In the genomic region with DNA sequence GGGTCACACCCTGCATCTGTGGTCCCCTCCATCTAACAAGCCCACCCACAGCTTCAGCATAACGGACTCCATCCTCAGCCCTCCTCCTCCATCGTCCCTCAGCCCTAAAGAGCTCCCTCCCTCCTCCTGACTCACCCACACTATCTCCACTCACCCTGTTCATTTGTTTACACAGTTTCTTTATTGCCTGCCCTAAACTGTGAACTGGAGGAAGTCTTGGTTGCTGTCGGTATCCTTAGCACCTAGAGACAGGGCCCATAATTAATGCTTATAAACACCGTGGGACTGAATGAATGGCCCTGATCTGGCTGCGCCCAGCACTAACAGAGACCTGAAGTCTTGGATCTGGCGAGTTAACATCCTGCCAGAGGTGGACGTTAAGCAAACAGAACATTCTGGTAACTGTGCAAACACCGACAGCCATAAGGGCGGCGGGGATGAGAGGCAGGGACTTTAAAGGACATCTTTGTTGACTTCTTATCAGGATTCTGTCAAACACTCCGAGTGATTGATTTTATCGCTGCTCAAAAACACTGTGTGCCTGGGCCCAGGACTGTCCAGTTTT, we compare ENCODE assay signal across 16 mouse cellular contexts. TPM values are rescaled to one million over a fixed set of nuclear protein-coding genes. Genes with fewer than 3 reads are reported as not detected.
DNase-seq lines count a peak whose midpoint lies in the region; ATAC-seq and TF ChIP-seq lines count a peak whose summit lies in the region.
"Had no signal": no experiment of that assay in that cellular context is flagged by ENCODE, and none has a peak within 500 bp of the region (broad histone marks: within the 10 kb centered on the region; RNA-seq: fewer than 3 reads in every experiment).

No protein-coding gene starts in this region.

- peak; percentile 61 to 79 for DNase-seq in lung, adult 18-20 months
- DNase-seq in lung, adult 2 months: no peak
- DNase-seq: adrenal gland, postnatal 14 days; kidney, adult 9 months; thymus, postnatal 36 days had no signal

- H3K9me3 ChIP-seq in intestine, embryonic 15.5 days: no peaks in the 10 kb centered on the region
- H3K9me3 ChIP-seq in liver, embryonic 15.5 days (replicated peaks): no peaks in the 10 kb centered on the region
- no peaks in the 10 kb centered on the region for H3K9me3 ChIP-seq in stomach, embryonic 14.5 days (ENCODE audit: control insufficient read depth, low read depth, low read length)
- no peaks in the 10 kb centered on the region for H3K9me3 ChIP-seq in hindbrain, embryonic 16.5 days (ENCODE audit: control insufficient read depth, low read length)
- H3K9me3 ChIP-seq: embryonic facial prominence, embryonic 10.5 days; hindbrain, embryonic 13.5 days; midbrain, embryonic 15.5 days; neural tube, embryonic 13.5 days had no signal

- TF ChIP-seq CTCF in lung, adult 2 months (IDR thresholded peaks at IDR 0.05; ENCODE audit: insufficient read depth, low read length): no peak

- ATAC-seq in intestine, embryonic 15.5 days: peak; percentile 87
- no peak for ATAC-seq in liver, embryonic 15.5 days (ENCODE audit: insufficient read depth)
- ATAC-seq in stomach, embryonic 14.5 days (ENCODE audit: insufficient number of reproducible peaks, insufficient read depth, low FRiP score, low read depth): peak; percentile 31
- no peak for ATAC-seq in activated CD4-positive, CD25-positive, alpha-beta regulatory T cell, adult 4 months
- no peak for ATAC-seq in hindbrain, embryonic 16.5 days
- ATAC-seq: midbrain, embryonic 15.5 days had no signal

- WGBS in lung, adult 2 months: 22% methylated on average over 12 of the region's 12 CpGs
- 15% methylated on average over 12 of the region's 12 CpGs for WGBS in intestine, embryonic 15.5 days
- WGBS in liver, embryonic 15.5 days (ENCODE audit: insufficient replicate concordance): 58% methylated on average over 12 of the region's 12 CpGs
- 16% methylated on average over 12 of the region's 12 CpGs for WGBS in stomach, embryonic 14.5 days
- 80% methylated on average over 12 of the region's 12 CpGs for WGBS in hindbrain, embryonic 16.5 days

- H3K4me1 ChIP-seq in lung, adult 2 months (ENCODE audit: control insufficient read depth, insufficient read depth, low read length): peaks cover 13% of the 10 kb centered on the region
- peaks cover 47% of the 10 kb centered on the region for H3K4me1 ChIP-seq in intestine, embryonic 15.5 days (replicated peaks)
- peaks cover 47% of the 10 kb centered on the region for H3K4me1 ChIP-seq in liver, embryonic 15.5 days (replicated peaks)
- peaks cover 39% of the 10 kb centered on the region for H3K4me1 ChIP-seq in stomach, embryonic 14.5 days (ENCODE audit: control insufficient read depth, insufficient read depth, low read length)
- peaks cover 21% of the 10 kb centered on the region for H3K4me1 ChIP-seq in hindbrain, embryonic 16.5 days (ENCODE audit: control insufficient read depth, insufficient read depth, low read depth, low read length)

- no peaks in the 10 kb centered on the region for H3K27me3 ChIP-seq in intestine, embryonic 15.5 days (replicated peaks)
- no peaks in the 10 kb centered on the region for H3K27me3 ChIP-seq in liver, embryonic 15.5 days
- H3K27me3 ChIP-seq in stomach, embryonic 14.5 days (ENCODE audit: control insufficient read depth, insufficient read depth, low read length): no peaks in the 10 kb centered on the region
- no peaks in the 10 kb centered on the region for H3K27me3 ChIP-seq in hindbrain, embryonic 16.5 days (replicated peaks; ENCODE audit: control insufficient read depth, insufficient read depth, low read length)
- H3K27me3 ChIP-seq: hindbrain, embryonic 13.5 days; midbrain, embryonic 15.5 days; neural tube, embryonic 13.5 days had no signal

- H3K4me2 ChIP-seq in intestine, embryonic 15.5 days (replicated peaks): peak overlapping the region; percentile 9; the same call in 1 of the 2 replicates
- no peak overlapping the region for H3K4me2 ChIP-seq in liver, embryonic 15.5 days
- no peak overlapping the region for H3K4me2 ChIP-seq in stomach, embryonic 14.5 days (replicated peaks; ENCODE audit: low read depth, low read length)
- H3K4me2 ChIP-seq in hindbrain, embryonic 16.5 days (ENCODE audit: low read length): no peak overlapping the region
- H3K4me2 ChIP-seq: hindbrain, embryonic 13.5 days; midbrain, embryonic 15.5 days; neural tube, embryonic 13.5 days had no signal

- 0 out of 2 replicates have a peak overlapping the region, but pooled peaks have one; percentile 4 for H3K27ac ChIP-seq in intestine, embryonic 15.5 days
- H3K27ac ChIP-seq in liver, embryonic 15.5 days (replicated peaks): 0 out of 2 replicates have a peak overlapping the region, but pooled peaks have one; percentile 38
- H3K27ac ChIP-seq in stomach, embryonic 14.5 days (ENCODE audit: low read length): no peak overlapping the region
- H3K27ac ChIP-seq in hindbrain, embryonic 16.5 days (ENCODE audit: low read depth, low read length): no peak overlapping the region
- H3K27ac ChIP-seq: embryonic facial prominence, embryonic 10.5 days; hindbrain, embryonic 13.5 days; layer of hippocampus, adult 2 months; midbrain, embryonic 15.5 days; neural tube, embryonic 13.5 days had no signal

- no peak overlapping the region for H3K4me3 ChIP-seq in lung, adult 2 months (replicated peaks; ENCODE audit: extremely low read depth, low read depth, low read length)
- H3K4me3 ChIP-seq in intestine, embryonic 15.5 days (replicated peaks): no peak overlapping the region
- no peak overlapping the region for H3K4me3 ChIP-seq in liver, embryonic 15.5 days (replicated peaks)
- no peak overlapping the region for H3K4me3 ChIP-seq in stomach, embryonic 14.5 days (ENCODE audit: low read depth, low read length)
- no peak overlapping the region for H3K4me3 ChIP-seq in hindbrain, embryonic 16.5 days (ENCODE audit: low read length)
- H3K4me3 ChIP-seq: embryonic facial prominence, embryonic 10.5 days; hindbrain, embryonic 13.5 days; layer of hippocampus, adult 2 months; midbrain, embryonic 15.5 days; neural tube, embryonic 13.5 days had no signal

- no peak overlapping the region for H3K9ac ChIP-seq in intestine, embryonic 15.5 days
- H3K9ac ChIP-seq in liver, embryonic 15.5 days: no peak overlapping the region
- no peak overlapping the region; the same call in 1 of the 2 replicates for H3K9ac ChIP-seq in stomach, embryonic 14.5 days (replicated peaks; ENCODE audit: low read depth, low read length)
- no peak overlapping the region for H3K9ac ChIP-seq in hindbrain, embryonic 16.5 days (ENCODE audit: low read depth, low read length)
- H3K9ac ChIP-seq: hindbrain, embryonic 13.5 days; midbrain, embryonic 15.5 days; neural tube, embryonic 13.5 days had no signal

- peaks cover 18% of the 10 kb centered on the region for H3K36me3 ChIP-seq in intestine, embryonic 15.5 days
- H3K36me3 ChIP-seq in liver, embryonic 15.5 days (replicated peaks): peaks cover 30% of the 10 kb centered on the region
- H3K36me3 ChIP-seq in stomach, embryonic 14.5 days (ENCODE audit: control insufficient read depth, insufficient read depth, low read length): peaks cover 33% of the 10 kb centered on the region
- H3K36me3 ChIP-seq in hindbrain, embryonic 16.5 days (ENCODE audit: control insufficient read depth, insufficient read depth, low read length): peaks cover 27% of the 10 kb centered on the region

- no peak for TF ChIP-seq POLR2A in lung, adult 2 months (IDR thresholded peaks at IDR 0.05; ENCODE audit: borderline replicate concordance, extremely low read depth, low read depth, low read length)

RNA-seq across cellular contexts. Expression of gene Gramd1a, which starts 10.0 kb away (rescaled TPM):
- polyA plus RNA-seq in lung, adult 2 months (2012; rRNA removed): 103 and 113 TPM in 2 replicates
- 41.6 and 44.2 TPM in 2 replicates for polyA plus RNA-seq in intestine, embryonic 15.5 days (2015; fragmentation: Nextera tagmentation; extraction: Ambion mirVana)
- polyA plus RNA-seq in liver, embryonic 15.5 days (2015; fragmentation: Nextera tagmentation; extraction: Ambion mirVana): 11.9 and 14.3 TPM in 2 replicates
- polyA plus RNA-seq in stomach, embryonic 14.5 days (2014; fragmentation: Nextera tagmentation; extraction: Ambion mirVana): 62.1 and 63.1 TPM in 2 replicates
- polyA plus RNA-seq in activated CD4-positive, CD25-positive, alpha-beta regulatory T cell, adult 4 months (2017; shearing (Covaris generic)): 100 to 1,000 TPM in 1 of 2 experiments, 10 to 100 TPM in 1; 81.1 to 115 TPM
- polyA plus RNA-seq in hindbrain, embryonic 16.5 days (2015; fragmentation: Nextera tagmentation; extraction: Ambion mirVana): 203 and 222 TPM in 2 replicates

RNA-seq across cellular contexts. Expression of gene Scn1b, which starts 18.9 kb away (rescaled TPM):
- 26.6 and 43.9 TPM in 2 replicates for polyA plus RNA-seq in lung, adult 2 months (2012; rRNA removed)
- 1.6 and 1.8 TPM in 2 replicates for polyA plus RNA-seq in intestine, embryonic 15.5 days (2015; fragmentation: Nextera tagmentation; extraction: Ambion mirVana)
- polyA plus RNA-seq in liver, embryonic 15.5 days (2015; fragmentation: Nextera tagmentation; extraction: Ambion mirVana): 1.0 and 1.2 TPM in 2 replicates
- polyA plus RNA-seq in stomach, embryonic 14.5 days (2014; fragmentation: Nextera tagmentation; extraction: Ambion mirVana): 1.2 and 1.4 TPM in 2 replicates
- polyA plus RNA-seq in activated CD4-positive, CD25-positive, alpha-beta regulatory T cell, adult 4 months (2017; shearing (Covaris generic)): not detected
- polyA plus RNA-seq in hindbrain, embryonic 16.5 days (2015; fragmentation: Nextera tagmentation; extraction: Ambion mirVana): 19.0 TPM in 2 replicates

RNA-seq across cellular contexts. Expression of gene Hpn, which starts 30.6 kb away (rescaled TPM):
- polyA plus RNA-seq in lung, adult 2 months (2012; rRNA removed): 30.1 and 34.5 TPM in 2 replicates
- polyA plus RNA-seq in intestine, embryonic 15.5 days (2015; fragmentation: Nextera tagmentation; extraction: Ambion mirVana): 37.9 and 47.0 TPM in 2 replicates
- 98.6 and 145 TPM in 2 replicates for polyA plus RNA-seq in liver, embryonic 15.5 days (2015; fragmentation: Nextera tagmentation; extraction: Ambion mirVana)
- 23.0 TPM in 2 replicates for polyA plus RNA-seq in stomach, embryonic 14.5 days (2014; fragmentation: Nextera tagmentation; extraction: Ambion mirVana)
- 1 to 10 TPM; 4.3 to 5.6 TPM for polyA plus RNA-seq in activated CD4-positive, CD25-positive, alpha-beta regulatory T cell, adult 4 months (2017; shearing (Covaris generic))
- polyA plus RNA-seq in hindbrain, embryonic 16.5 days (2015; fragmentation: Nextera tagmentation; extraction: Ambion mirVana): 0.61 and 0.75 TPM in 2 replicates
- polyA plus RNA-seq: C2C12 had no signal

Comparison
In these comparisons a context has a peak if more than half of its experiments do, and no peak if none do; other contexts are left out.
1. ATAC-seq: peak in intestine, embryonic 15.5 days (single experiment) and stomach, embryonic 14.5 days (single experiment); none in liver, embryonic 15.5 days (single experiment), activated CD4-positive, CD25-positive, alpha-beta regulatory T cell, adult 4 months (single experiment) and hindbrain, embryonic 16.5 days (single experiment).
2. H3K27ac ChIP-seq: peak in intestine, embryonic 15.5 days (single experiment) and liver, embryonic 15.5 days (single experiment); none in stomach, embryonic 14.5 days (single experiment) and hindbrain, embryonic 16.5 days (single experiment).